Mouse (Mus musculus): Measurements from ENCODE around the gene Ptpa.

Ptpa gene

GRCm38 (mm10) chr2:30466787-30467186, 50.9 kb downstream of the Ptpa start:
- 74% methylated on average over 4 of the region's 4 CpGs for WGBS

GRCm38 (mm10) chr2:30469009-30469408, 53.2 kb downstream of the Ptpa start:
- 71% methylated on average over 6 of the region's 6 CpGs for WGBS

GRCm38 (mm10) chr2:30469796-30470142, 53.9 kb downstream of the Ptpa start:
- WGBS = under 1% methylated on average over 19 of the region's 19 CpGs

- WGBS = under 1% methylated on average over 46 of the region's 46 CpGs
These were observed 54.5 kb downstream of the Ptpa start for GRCm38 (mm10) chr2:30470143-30470946.

GRCm38 (mm10) chr2:30471051-30471450, 55.2 kb downstream of the Ptpa start:
- 28% methylated on average over 8 of the region's 8 CpGs for WGBS

- WGBS = under 1% methylated on average over 50 of the region's 51 CpGs
These were observed 56.2 kb downstream of the Ptpa start for GRCm38 (mm10) chr2:30471795-30472720.

GRCm38 (mm10) chr2:30472731-30473351, 57.0 kb downstream of the Ptpa start:
- WGBS = under 1% methylated on average over 60 of the region's 60 CpGs

- WGBS = under 1% methylated on average over 76 of the region's 80 CpGs
These were observed 57.7 kb downstream of the Ptpa start for GRCm38 (mm10) chr2:30473431-30474031.

- WGBS = under 1% methylated on average over 37 of the region's 37 CpGs
These were observed 58.2 kb downstream of the Ptpa start, which contains the start of gene Ier5l for GRCm38 (mm10) chr2:30474039-30474438. Ier5l (minus strand) TSS chr2:30474219.

GRCm38 (mm10) chr2:30474776-30475175, 58.9 kb downstream of the Ptpa start:
- 42% methylated on average over 4 of the region's 4 CpGs for WGBS

- 91% methylated on average over 7 of the region's 7 CpGs for WGBS
These were observed 59.6 kb downstream of the Ptpa start for GRCm38 (mm10) chr2:30475457-30475856.

- 73% methylated on average over 2 of the region's 2 CpGs for WGBS
These were observed 60.4 kb downstream of the Ptpa start for GRCm38 (mm10) chr2:30476241-30476640.

GRCm38 (mm10) chr2:30478526-30478925, 62.7 kb downstream of the Ptpa start:
- WGBS = 85% methylated on average over 1 of the region's 1 CpGs

- 50% methylated on average over 7 of the region's 7 CpGs for WGBS
These were observed 71.8 kb downstream of the Ptpa start for GRCm38 (mm10) chr2:30487597-30487996.

GRCm38 (mm10) chr2:30490384-30490783, 74.5 kb downstream of the Ptpa start:
- 85% methylated on average over 2 of the region's 2 CpGs for WGBS

- WGBS = 74% methylated on average over 8 of the region's 8 CpGs
These were observed 79.4 kb downstream of the Ptpa start for GRCm38 (mm10) chr2:30495000-30495908.

GRCm38 (mm10) chr2:30495909-30496861, 80.3 kb downstream of the Ptpa start:
- 27% methylated on average over 22 of the region's 22 CpGs for WGBS

Data from cerebral cortex, adult 2 months (tissue).